Mouse (Mus musculus) heart, adult 2 months (tissue): ENCODE data around the gene Trcg1. TPM values are rescaled to one million over a fixed set of nuclear protein-coding genes. Genes with fewer than 3 reads are reported as not detected.

Experiments used
- DNase-seq, 2 experiments: peaks; one replicate each; pipeline ENCODE4 v3.0.0; 2021
- H3K27ac ChIP-seq: fragments of 200-600 bp; 2 replicates; pipeline ENCODE4 v1.8.1; 2022
- H3K27me3 ChIP-seq: fragments of 200-500 bp; 2 replicates; pipeline ENCODE4 v1.6.1; 2012; ENCODE audit warnings: mild to moderate bottlenecking, low read length, inconsistent platforms, mixed read lengths; ENCODE audit not compliant: control insufficient read depth, insufficient read depth
- H3K36me3 ChIP-seq: fragments of 200-500 bp; 2 replicates; pipeline ENCODE4 v1.6.1; 2012; ENCODE audit warnings: low read length, inconsistent platforms; ENCODE audit not compliant: control insufficient read depth, insufficient read depth
- H3K4me1 ChIP-seq: fragments of 200-500 bp; 2 replicates; pipeline ENCODE4 v1.6.1; 2011; ENCODE audit warnings: low read length; ENCODE audit not compliant: control insufficient read depth, insufficient read depth
- H3K4me3 ChIP-seq: fragments of 200-600 bp; 2 replicates; pipeline ENCODE4 v1.8.1; 2022
- H3K79me2 ChIP-seq: fragments of 200-500 bp; replicated peaks from 2 replicates; pipeline ENCODE4 v1.6.1; 2012; ENCODE audit warnings: mild to moderate bottlenecking, inconsistent platforms, low read length, moderate library complexity, mixed read lengths; ENCODE audit not compliant: control insufficient read depth, insufficient read depth
- H3K9ac ChIP-seq: fragments of 200-500 bp; 2 replicates; pipeline ENCODE4 v1.6.1; 2012; ENCODE audit warnings: low read depth, mild to moderate bottlenecking, control low read depth, inconsistent platforms, low read length, mixed read lengths
- CTCF ChIP-seq: fragments of 200-600 bp; IDR thresholded peaks from 2 replicates; pipeline ENCODE4 v1.8.1; 2022; ENCODE audit warnings: antibody characterized with exemption, mild to moderate bottlenecking, moderate library complexity
- EP300 ChIP-seq: fragments of 200-500 bp; IDR thresholded peaks from 2 replicates; pipeline ENCODE4 v1.6.1; 2011; ENCODE audit warnings: low read depth, low read length, control low read depth; ENCODE audit not compliant: insufficient read depth
- POLR2A ChIP-seq: fragments of 200-500 bp; IDR thresholded peaks from 2 replicates; pipeline ENCODE4 v1.6.1; 2011; ENCODE audit warnings: mild to moderate bottlenecking, low read depth, low read length, control low read depth; ENCODE audit not compliant: insufficient read depth
- WGBS: fragments of 180-500 bp; shearing (Covaris S2); methylation state at CpG from one replicate; pipeline ENCODE4 v1.1.7; 2018; 5-methylcytosine and 5-hydroxymethylcytosine counted together
- intact Hi-C: fragments of 180-260 bp; cut with DNase I; formaldehyde crosslinking; loops from one replicate; pipeline ENCODE4 v1.15.1; 2025
- polyA plus RNA-seq: library from polyadenylated mRNA; depleted of rRNA; stranded (reverse); fragments of >200 nt; gene quantifications from 2 replicates; pipeline ENCODE4 v1.2.3, GENCODE M21; 2012
- total RNA-seq, 2 experiments: library from RNA; stranded (reverse); gene quantifications; 2 replicates each; pipeline ENCODE4 v1.2.3; 2021

Trcg1 gene
- total and polyA plus RNA-seq, 3 experiments, result not detected

GRCm38 (mm10) chr9:57272902-57273804 is 36.8 kb downstream of the Trcg1 start:
- no peak overlapping the region for H3K27ac ChIP-seq
- no peaks in the 10 kb centered on the region for H3K79me2 ChIP-seq
- H3K9ac ChIP-seq, result no peak overlapping the region
- H3K4me3 ChIP-seq, result no peak overlapping the region
- TF ChIP-seq CTCF (no peak), EP300 (no peak), POLR2A (no peak)
- no peaks in the 10 kb centered on the region for H3K4me1 ChIP-seq
- peak in 1 of 2 experiments; percentile 19 for DNase-seq
- H3K36me3 ChIP-seq, result no peaks in the 10 kb centered on the region
- H3K27me3 ChIP-seq, result no peaks in the 10 kb centered on the region
- 69% methylated on average over 8 of the region's 8 CpGs for WGBS
- intact Hi-C loops, result no loop called here

DNA sequence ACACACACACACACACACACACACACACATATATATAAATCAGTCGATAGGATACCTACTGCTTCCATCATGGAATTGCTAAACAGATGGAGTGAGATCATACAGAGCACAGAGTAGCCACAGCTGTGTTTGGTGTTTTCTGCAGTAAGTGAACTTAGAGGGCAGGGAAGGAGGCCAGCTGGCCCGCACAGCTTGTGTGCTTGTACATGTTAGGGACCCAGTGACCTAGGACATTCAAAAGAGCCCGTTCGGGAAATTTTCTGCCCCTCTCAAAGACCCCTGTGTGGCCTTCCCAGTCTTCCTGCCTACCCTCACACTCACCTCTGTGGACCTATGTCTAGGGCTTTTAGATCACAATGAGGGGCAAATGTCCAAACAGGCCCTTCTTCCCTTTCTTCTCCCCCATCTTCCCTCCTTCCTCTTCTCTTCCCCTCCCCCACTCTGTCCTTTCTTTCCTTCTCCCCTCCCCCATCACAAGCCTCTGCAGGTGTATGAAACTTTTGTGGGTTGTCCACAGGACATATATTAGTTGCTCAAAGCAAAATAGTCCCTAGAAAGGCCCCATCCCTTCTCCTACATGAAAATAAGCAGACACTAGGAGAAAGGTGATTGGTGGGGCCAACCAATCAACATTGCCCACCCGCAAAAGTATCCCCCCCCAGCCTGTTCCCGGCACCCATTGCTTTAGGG is 37.6 kb downstream of the Trcg1 start:
- 46% methylated on average over 6 of the region's 6 CpGs for WGBS
- intact Hi-C loops, result no loop called here
- no peak overlapping the region for H3K27ac ChIP-seq
- TF ChIP-seq POLR2A, result no peak
- TF ChIP-seq CTCF, result no peak
- no peak for TF ChIP-seq EP300
- H3K9ac ChIP-seq, result no peak overlapping the region
- H3K27me3 ChIP-seq, result no peaks in the 10 kb centered on the region
- no peaks in the 10 kb centered on the region for H3K79me2 ChIP-seq
- H3K36me3 ChIP-seq, result no peaks in the 10 kb centered on the region
- H3K4me3 ChIP-seq, result no peak overlapping the region
- no peak for DNase-seq
- H3K4me1 ChIP-seq, result no peaks in the 10 kb centered on the region

- no peaks in the 10 kb centered on the region for H3K27me3 ChIP-seq
- TF ChIP-seq POLR2A (no peak), EP300 (0 out of 2 replicates have a peak, but pooled peaks have one; percentile 55)
- no peak overlapping the region for H3K27ac ChIP-seq
- no peaks in the 10 kb centered on the region for H3K4me1 ChIP-seq
- intact Hi-C loops, result loop anchor here (5.0 kb wide), 1 partner anchor 41 kb away; no protein-coding TSS in a partner anchor
- no peak overlapping the region for H3K4me3 ChIP-seq
- H3K9ac ChIP-seq, result no peak overlapping the region
- DNase-seq, result peak; percentile 57 to 81
- H3K79me2 ChIP-seq, result no peaks in the 10 kb centered on the region
- no peaks in the 10 kb centered on the region for H3K36me3 ChIP-seq
Measured at GRCm38 (mm10) chr9:57276311-57276710, 40.0 kb downstream of the Trcg1 start.

- H3K27me3 ChIP-seq, result no peaks in the 10 kb centered on the region
- TF ChIP-seq POLR2A (no peak), CTCF (no peak), EP300 (no peak)
- no peak overlapping the region for H3K27ac ChIP-seq
- H3K79me2 ChIP-seq, result no peaks in the 10 kb centered on the region
- H3K9ac ChIP-seq, result no peak overlapping the region
- WGBS, result 59% methylated on average over 4 of the region's 4 CpGs
- no peaks in the 10 kb centered on the region for H3K4me1 ChIP-seq
- peak in 1 of 2 experiments; percentile 48 for DNase-seq
- intact Hi-C loops, result loop anchor here (5.0 kb wide), 1 partner anchor 39 kb away; no protein-coding TSS in a partner anchor
- no peaks in the 10 kb centered on the region for H3K36me3 ChIP-seq
- no peak overlapping the region for H3K4me3 ChIP-seq
Measured at GRCm38 (mm10) chr9:57278268-57278667, 41.9 kb downstream of the Trcg1 start.

- H3K4me3 ChIP-seq, result no peak overlapping the region
- WGBS, result 66% methylated on average over 4 of the region's 4 CpGs
- DNase-seq, result no peak
- no peak overlapping the region for H3K9ac ChIP-seq
- no peaks in the 10 kb centered on the region for H3K27me3 ChIP-seq
- TF ChIP-seq POLR2A (no peak), CTCF (no peak)
- intact Hi-C loops, result loop anchor here (5.0 kb wide), 1 partner anchor 38 kb away; no protein-coding TSS in a partner anchor
- H3K4me1 ChIP-seq, result no peaks in the 10 kb centered on the region
- no peaks in the 10 kb centered on the region for H3K79me2 ChIP-seq
- no peak overlapping the region for H3K27ac ChIP-seq
- H3K36me3 ChIP-seq, result no peaks in the 10 kb centered on the region
Measured at GRCm38 (mm10) chr9:57279441-57279840, 43.1 kb downstream of the Trcg1 start.

DNA sequence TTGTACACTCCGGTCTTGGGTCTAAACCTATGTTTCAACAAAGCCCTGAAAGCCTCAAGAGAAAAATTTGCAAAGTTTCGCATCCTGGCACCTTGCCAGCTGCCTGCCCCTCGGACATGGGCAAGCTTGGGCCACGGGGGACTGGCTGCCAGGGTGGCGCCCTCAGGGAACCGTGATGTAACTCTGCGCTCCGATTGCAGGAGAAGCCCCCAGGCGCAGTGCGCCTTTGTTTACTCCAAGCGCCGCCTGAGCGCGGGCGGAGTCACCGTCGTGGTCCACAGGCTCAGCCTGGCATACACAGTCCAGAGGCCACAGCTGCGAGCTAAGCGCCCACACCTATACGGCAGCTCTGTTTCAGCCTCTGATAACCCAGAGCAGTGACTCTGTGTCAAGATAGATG is 45.2 kb downstream of the Trcg1 start:
- H3K4me1 ChIP-seq, result no peaks in the 10 kb centered on the region
- DNase-seq, result no peak
- H3K4me3 ChIP-seq, result no peak overlapping the region
- H3K36me3 ChIP-seq, result no peaks in the 10 kb centered on the region
- intact Hi-C loops, result no loop called here
- no peak overlapping the region for H3K9ac ChIP-seq
- H3K27ac ChIP-seq, result no peak overlapping the region
- TF ChIP-seq POLR2A, result no peak
- TF ChIP-seq CTCF, result no peak
- TF ChIP-seq EP300, result no peak
- no peaks in the 10 kb centered on the region for H3K79me2 ChIP-seq
- no peaks in the 10 kb centered on the region for H3K27me3 ChIP-seq
- WGBS, result 25% methylated on average over 20 of the region's 20 CpGs
